Mouse (Mus musculus) right cerebral cortex, postnatal 14 days (tissue): Measurements from ENCODE around the gene Chst8.

Source experiments
- DNase-seq: peaks from one replicate; pipeline ENCODE4 v3.0.0; 2022

The Chst8 gene

DNA sequence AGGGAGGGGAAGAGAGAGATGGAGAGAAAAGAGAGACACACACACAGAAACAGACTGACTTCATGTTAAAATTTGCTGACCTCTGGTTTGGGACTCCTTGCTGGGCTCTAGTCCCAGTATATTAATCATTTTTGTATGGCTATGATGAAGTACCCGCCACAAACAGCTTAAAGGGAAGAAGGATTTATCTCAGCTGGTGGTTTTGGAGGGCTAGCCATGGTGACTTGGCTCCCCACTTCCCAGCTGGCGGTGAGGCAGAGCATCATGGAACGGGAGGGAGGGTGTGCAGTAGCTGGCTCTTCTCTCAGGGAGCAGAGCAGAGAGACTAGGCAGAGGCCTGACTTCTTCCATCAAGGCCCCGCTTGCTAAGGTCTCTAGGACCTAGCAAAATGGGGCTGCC lies 109.1 kb downstream of the Chst8 start:
- no peak for DNase-seq

DNA sequence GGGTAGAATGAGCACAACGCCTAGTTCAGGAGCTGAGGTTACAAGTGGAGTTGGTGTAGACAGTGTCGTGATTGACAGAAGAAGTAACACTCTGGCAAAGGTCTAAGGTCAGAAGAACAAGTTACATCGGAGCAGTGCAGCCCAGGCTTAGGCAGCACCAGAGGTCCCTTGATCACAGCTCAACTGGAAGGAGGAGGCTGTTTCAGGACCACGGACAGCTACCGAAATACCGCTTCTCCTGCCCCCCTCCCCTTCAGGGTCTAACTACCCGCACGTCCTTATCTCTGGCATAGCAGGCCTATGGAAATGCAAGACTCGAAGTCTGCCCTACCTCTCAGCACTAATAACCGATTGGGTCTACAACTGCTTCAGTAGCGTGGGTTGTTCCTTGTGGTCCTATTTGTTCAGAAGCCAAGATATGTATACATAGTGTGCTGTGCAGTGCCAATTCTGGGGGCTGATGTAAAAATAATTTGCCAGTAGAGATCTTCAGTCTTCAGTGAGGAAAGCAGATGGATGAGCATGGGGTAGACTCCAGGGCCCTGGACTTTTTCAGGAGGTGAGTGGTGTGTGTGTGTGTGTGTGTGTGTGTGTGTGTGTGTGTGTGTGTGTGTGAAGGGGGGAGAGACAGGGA lies 109.7 kb downstream of the Chst8 start:
- DNase-seq, result no peak

DNA sequence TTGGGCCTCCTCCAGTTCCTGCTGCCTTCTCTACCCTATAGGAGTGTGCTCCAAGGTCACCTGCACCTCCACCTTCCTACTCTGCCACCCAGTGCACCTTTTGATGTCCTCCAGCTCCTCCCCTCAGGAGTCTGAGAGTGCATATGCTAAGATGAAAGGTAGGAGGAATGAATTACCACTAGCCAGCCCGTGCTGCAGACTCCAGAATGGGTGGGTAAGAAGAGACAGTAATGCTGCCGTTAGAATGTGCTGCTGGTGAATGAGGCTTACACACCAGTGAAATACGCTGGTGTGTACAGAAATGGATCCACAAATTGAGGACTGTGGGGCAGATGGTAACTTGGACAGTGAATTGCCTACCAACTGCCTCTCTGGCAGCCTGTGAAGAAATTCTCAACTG lies 112.6 kb downstream of the Chst8 start:
- DNase-seq, result no peak

DNA sequence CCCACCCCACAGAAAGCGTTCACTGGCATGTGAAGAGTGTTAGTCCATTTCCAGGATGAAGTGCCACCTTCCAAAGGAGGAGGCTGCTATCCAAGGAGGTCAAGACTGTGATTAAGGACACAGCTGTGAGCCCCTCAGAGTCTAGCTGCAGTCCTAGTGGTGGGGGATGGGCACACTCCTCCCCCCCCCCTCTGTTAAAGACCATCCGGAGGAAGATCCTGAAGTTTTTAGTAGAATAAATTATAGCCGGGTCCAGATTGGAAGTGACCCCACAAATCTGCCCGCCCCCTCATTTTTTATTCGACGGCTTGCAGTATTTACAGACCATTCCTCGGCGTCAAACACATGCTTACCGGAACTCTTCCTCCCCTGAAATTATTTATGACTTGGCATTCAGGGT lies 114.3 kb downstream of the Chst8 start:
- no peak for DNase-seq

DNA sequence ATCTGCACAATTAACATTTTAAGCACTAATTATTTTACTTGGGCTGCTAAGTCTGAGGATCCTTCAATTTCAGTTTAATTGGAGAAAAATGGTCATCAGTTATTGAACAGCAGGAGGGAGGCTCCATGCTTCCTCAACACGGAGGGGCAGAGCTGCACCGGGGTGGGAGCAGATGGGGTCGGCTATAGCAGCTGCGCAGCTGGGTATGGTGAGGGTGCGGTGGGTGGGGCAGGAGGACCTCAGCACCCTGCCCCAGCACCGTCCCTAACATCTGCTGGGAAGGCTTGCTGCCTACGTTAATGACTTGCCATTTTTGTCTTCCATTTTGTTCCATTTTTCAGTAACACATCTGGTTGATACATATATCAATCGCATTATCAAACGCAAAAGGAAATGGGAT lies 116.4 kb downstream of the Chst8 start:
- no peak for DNase-seq

DNA sequence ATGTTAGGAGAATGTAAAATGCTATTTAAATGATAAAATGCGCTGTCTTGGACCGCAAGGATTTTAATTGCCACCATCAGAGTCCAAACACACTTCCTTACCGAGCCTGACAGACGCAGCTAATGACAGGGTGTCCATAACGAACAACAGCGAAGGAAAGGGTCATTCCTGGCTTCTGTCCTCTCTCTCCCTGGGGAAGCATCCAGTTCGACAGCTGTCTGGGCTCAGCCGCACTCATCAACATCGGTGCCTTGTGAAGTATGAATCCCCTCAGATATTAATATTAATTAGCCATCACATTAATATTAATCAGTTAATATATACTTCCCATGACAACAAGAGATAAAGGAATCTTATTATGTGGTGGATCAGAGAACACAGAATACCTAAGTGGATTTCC lies 117.6 kb downstream of the Chst8 start:
- no peak for DNase-seq

DNA sequence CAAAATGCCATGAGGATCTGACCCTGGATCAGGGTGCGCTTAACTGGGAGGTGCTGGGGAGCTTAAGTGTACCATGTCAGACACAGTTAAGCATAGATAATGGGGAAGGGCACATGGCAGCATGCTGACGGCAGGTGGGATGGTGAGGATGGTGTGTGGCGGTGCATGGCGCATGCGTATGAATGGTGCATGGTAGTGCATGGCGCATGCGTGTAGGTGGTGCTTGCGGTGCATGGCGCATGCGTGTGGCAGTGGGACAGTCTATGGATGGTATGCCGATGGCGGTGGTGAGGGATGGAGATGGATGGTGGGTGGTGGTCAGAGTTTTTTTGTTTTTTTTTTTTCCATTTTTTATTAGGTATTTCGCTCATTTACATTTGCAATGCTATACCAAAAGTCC lies 118.6 kb downstream of the Chst8 start:
- DNase-seq, result no peak

DNA sequence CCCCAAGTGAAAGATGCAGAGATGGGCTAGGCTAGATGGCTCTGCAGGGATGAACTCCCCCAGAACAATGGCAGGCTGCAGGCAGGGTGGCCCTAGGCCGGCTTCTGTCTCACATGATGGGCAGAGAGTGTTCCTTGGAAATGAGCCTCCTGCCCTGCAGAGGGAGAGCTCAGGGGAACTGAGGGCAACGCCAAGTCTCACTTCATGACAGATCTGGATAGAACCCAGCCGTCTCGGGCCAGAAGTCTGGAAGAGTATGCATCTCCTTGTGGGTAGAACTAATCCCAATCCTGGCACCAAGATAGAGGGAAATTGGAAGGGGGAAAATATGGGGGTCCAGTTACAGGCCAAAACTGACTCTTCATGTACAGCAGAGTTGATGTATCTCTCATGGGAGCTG lies 119.4 kb downstream of the Chst8 start:
- DNase-seq, result no peak

DNA sequence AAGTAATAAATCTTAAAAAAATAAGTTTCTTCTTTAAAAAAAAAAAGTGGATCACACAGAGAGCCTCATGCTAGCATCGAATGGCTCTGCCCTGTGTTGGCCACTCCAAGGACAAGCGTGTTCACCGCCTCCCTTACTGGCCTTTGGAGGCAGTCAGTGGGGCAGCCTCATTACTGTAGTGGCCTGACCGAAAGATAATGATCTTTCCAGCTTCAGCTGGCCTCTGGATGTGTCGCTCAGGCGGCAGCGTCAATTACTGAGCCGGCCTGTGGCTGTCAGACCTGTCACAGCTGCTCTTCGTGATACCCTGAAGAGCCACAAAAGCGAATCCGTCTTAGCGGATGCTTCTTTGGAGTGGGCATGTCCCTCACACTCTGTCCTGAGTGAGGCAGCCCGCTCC lies 122.4 kb downstream of the Chst8 start:
- DNase-seq, result no peak

DNA sequence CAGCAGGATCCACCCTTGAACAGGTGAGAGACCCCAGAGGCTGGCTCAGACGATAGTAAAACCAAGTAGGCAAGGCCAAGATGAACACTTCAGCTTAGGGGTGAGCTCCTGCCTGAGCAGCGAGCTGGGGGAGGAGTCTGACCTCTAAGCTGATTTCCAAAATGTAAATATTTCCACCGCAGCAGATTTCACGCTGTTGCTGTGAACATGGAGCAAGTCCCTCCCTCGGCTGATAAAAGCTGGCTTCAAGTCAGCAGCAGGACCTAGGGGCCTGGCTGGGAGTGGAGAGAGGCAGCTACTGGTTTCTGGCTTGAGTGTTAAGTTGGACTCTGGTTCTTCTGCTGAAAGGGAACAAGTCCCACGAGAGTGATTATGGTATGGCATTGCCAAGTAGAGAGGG lies 123.5 kb downstream of the Chst8 start:
- no peak for DNase-seq

DNA sequence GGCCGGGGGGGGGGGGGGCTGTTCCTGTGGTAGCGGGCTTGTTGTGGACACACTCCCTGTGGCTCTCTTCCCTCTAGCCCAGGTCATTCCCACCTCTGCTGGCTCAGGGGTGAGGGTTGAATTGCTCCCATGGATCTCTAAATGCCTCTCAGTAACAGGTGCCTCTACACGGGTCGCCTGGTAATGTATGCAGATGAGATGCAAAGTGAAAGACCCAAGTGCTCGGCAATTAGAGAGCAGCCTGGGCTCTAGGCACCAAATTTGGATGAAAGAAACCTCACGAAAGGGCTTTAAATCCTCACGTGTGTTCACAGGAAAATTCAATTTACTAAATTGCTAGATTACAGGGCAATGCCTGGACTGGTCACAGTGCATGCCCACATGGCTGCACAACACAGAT lies 126.7 kb downstream of the Chst8 start:
- no peak for DNase-seq

DNA sequence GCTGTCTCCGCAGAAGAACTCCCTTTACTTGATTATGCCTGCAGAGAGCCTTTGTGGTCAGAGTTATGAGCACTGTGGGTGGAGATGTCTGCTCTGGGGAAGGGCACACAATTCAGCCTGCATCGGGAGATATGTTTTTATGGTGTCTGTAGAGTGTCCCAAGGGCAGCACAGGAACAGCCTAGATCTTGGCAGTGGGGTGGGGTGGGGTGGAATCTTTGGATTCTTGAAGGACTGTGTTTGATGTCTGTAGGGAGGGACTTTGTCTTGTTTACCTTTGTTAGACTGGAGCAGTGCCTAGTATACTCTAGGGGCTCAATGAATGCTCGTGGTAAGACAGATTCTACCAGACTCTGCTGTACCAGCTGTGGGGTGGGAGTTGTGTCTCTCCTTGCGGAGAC lies 127.3 kb downstream of the Chst8 start:
- no peak for DNase-seq

DNA sequence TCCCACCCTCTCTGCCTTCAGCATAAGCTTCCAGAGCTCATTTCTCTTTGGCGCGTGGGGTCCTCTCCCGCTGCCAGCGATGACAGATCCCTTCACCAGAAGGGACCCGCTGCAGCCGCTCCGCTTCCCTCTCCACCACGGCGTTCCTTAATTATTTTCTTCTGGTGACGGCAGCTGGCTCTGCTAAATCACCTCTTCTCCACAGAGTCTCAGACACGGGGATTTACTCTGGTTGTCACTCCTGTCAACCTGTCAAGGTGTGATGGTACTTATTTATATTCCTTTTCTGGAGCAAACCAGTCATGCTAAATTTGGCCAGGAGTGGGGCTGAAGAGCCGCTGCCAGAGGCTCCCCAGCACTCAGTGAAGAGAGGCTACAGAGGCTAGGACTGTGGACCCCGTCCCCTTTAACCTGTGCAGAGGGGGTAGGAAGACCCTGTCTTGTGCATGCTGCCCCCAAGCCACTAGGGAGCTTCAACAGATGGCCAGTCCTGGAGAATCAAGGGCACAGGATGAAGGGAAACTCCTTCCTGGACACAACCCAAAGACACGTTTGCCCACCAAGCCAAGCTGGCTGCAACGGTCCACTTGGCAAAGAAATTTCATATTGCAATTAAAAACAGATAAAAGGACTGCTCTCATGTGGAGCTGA lies 131.6 kb downstream of the Chst8 start:
- DNase-seq, result no peak

DNA sequence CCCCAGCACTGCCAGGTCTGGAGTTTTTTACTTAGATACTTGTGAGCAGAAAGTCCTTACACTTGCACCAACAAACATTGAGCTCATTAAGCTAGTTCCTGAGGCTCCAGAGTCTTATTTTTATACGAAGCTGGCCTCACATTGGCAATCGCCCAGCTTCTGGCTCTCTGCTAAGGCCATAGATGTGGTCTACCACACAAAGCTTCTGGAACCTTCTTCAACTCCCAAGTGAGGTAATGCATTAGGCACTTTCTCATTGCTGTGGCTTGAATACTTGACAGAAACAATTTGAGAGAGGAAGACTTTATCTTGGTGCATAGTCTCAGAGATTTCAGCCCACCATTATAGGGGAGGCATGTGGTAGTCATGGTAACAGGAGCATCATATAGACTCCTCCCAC lies 132.6 kb downstream of the Chst8 start:
- DNase-seq, result no peak

DNA sequence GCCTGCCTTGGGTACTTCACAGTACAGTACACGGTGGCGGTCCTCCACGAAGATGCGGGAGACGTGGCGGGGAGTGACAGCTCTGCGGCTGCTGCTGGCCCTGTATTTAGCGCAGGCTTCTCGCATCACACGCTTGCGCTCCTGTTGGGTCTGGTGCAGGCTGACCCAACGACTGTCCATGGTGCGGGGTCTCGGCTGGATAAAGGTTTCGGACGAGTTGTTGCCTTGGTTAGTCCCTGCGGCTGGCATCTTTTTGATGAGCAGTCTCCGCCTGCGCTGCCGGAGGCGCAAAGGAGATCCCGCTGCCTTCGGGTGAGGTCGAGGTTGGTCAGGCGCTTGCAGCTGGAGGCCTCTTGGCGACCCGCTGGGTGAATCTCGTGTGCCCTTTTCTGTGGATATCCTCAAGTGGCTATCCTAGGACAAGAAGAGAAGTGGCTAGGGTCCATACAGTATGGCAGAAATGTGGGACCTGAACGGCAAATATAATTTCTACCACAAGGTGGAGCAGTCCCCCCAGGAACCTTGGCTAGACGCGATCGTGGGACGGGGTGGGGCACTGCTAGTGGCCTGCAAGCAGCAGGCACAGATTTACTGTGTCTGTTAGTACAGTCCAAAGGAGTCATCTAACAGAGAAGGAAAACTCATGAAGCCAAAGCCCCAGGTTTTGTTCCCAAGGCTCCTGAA lies 136.5 kb downstream of the Chst8 start:
- DNase-seq, result peak; percentile 77

DNA sequence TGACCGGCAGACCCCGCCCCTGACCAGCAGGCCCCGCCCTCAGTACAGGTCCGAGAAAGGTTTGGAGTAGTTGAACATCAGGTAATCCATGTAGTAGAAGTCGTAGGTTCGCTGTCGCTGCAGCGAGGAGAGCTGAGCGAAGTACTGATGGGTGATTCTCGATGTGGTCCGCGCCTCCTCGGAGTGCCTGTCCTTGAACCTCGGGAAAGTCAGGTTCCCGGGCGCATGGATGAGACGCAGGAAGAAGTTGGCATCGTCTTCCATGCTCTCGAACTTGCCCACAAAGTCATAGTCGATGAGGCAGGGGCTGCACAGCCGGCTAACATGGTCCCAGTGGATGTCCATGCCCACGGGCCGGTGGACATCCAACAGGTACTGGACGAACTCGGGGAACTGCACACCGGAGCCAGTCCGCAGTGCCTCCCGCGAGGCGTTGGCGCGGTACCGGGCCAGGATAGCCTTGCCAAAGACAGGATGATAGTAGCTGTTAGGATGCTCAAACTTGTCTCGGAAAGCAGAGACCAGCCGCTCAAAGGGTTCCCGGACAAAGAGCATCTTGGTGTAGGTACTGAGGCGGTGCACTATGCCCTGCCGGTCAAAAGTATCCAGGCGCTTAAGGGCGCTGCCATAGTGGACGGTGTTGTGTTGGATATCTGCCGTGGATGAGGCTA lies 137.3 kb downstream of the Chst8 start:
- DNase-seq, result no peak

DNA sequence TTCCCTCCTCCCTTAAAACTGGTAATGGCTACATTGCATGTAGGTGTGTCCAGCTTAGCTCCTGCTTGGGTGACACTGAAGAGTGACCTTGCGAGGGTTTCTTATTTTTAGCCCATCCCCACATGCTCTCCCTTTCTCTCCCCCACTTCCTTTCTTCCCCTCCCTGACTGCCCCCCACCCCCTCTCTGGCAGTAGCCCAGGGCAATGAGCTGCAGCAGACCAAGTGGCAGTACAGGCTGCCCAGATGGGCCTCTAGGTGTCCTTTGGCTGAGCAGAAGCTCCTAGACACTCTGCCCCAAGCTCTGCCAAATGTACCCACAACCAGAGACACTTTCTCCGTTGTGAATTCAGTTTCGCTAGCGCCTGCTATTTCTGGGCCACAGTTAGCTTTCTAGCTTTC lies 139.6 kb downstream of the Chst8 start:
- DNase-seq, result no peak

DNA sequence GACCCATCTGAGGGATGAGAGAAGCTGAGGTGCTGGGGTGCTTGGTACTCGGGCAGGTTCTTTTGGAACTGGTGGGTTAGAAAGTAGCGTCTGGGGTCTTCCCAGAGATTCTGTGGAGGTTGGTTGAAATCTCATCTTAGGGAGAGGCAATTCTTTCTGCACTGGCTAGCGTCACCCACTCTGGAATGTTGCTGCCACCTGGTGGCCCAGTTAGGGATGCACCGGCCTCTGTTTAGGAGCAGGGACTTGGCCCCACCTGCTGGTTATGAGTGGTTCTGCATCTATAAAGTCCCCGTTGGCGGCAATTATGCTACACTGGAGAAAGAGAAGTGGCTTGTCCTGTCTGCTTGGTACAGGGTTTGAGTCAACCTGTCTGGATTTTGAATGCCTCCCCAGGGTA lies 140.6 kb downstream of the Chst8 start:
- DNase-seq, result peak; percentile 92

DNA sequence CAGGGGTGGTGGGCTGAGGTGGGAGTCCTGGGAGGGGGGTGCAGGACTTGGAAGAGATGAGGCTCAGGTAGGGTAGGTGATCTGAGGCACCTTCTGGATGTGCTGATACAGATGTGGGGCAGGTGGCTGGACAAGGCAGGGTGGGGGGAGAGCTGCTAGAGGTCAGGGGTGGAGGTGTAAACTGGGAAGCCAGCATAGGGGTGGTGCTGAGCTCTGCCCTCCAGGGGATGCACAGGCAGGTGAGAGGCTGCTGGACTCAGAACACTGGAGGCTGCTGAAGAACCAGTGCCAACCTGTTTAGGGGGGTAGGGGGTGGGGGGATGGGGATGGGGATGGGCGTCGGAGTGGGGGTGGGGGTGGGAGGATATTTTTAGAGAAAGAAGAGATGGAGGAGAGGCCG lies 141.7 kb downstream of the Chst8 start:
- DNase-seq, result no peak

DNA sequence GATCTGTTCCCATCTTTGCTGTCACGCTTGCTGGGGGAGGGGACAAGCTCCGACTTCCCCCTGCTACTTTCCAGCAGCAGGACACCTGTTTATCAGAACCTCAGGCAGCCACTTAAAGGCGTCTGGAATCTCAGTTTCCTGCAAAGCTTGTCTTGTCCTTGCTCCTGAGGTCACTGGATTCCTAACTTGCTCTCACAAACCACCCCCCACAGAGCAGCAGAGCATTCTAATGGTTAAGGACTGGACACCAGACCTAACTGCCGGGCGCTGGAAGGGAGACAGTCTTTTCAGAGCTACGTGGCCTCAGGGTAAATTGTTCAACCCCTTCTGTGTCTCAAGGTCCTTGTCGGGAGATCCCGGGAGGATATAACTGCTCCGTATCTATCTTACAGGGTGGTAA lies 143.2 kb downstream of the Chst8 start:
- no peak for DNase-seq

DNA sequence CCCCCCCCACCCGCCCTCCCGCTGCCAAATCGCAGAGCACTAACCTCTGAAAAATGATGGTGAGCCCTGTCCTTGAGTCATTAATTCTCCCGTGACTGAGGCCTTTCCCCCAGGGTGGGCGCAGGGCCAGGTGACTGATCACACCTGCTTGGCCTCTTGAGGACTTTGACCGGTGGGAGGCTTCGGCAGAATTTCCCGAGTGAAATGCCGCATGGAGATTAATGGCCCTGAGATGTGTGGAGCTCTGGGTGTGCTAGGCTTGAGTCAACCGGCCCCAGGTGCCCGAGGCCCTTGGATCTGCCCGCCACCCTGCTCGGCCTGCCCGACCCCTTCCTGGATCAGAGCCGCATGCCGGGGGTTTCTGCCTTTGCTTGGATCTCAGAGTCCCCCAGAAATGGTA lies 144.6 kb downstream of the Chst8 start:
- DNase-seq, result no peak

DNA sequence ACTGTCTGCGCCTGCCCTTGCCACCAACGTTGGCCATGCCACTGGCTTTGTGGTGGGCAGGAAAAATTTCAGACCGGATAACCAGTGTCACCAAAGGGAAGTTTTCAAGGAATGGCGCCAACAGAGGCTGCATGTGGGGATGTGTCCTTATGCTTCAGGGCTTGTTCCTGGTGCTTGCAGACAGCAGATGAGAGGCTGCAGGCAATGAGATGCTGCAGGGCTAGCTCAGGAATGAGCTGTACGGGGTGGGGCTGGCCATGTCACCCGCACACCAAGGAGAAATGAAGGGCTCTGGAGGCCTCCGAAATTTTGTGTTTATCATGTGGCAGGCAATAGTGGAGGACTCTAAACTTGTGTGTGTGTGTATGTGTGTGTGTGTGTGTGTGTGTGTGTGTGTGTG lies 149.4 kb downstream of the Chst8 start:
- DNase-seq, result no peak

DNA sequence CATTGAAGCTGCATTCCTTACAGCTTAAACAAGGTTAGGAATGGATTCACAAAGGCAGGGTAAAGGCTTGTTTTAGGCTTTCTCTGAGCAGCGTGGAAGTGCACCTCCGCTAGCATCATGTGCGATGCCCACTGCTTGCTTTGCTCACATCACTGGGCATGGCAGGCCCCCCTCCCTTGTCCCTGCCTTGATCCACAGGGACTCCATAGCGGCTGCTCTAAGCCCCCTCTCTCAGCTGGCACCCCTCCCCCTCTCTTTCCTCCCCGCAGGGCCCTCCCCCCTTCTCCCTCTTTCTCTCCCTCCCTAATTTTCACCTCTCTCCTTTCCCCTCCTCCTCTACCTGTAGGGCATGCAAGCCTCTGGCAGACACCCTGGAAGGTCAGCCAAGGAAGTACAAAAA lies 150.3 kb downstream of the Chst8 start:
- no peak for DNase-seq
